Mouse (Mus musculus): ENCODE measurements around the gene Dner.

Dner gene

DNA sequence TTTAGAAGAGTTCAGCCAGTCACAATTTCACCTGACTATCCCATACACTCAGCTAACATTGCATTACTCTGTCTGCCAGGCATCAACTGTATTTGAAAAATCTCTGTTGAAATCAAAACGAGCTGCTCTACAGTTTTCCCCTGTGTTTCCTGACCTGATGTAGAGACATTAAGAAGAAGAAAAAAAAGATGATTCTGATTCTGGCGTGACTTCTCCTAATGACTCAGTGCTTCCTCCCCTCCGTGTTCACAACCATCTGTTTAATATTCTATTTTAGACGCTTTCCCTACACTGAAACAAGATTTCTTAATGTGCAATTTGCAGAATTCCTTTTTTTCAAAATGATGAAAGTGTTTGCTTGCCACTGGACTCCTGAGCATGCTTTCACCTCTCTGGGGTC is 374.7 kb downstream of the Dner start:
- no peak for DNase-seq (ENCODE audit: low spot score in 2 of 2)

Data from thymus, postnatal 10 days (tissue).